Mouse (Mus musculus) kidney, postnatal 36 days (tissue): Measurements from ENCODE around the gene Ckap5.

Experiments used
- DNase-seq, 2 experiments: peaks; one replicate each; pipeline ENCODE4 v3.0.0; 2021 to 2022; ENCODE audit warnings: mixed read lengths in 2 of 2

Ckap5 gene

GRCm38 (mm10) chr2:91628171-91628570, 101.6 kb downstream of the Ckap5 start:
- no peak for DNase-seq

- DNase-seq, result no peak
Observed at GRCm38 (mm10) chr2:91629682-91630081, 103.1 kb downstream of the Ckap5 start.

DNA sequence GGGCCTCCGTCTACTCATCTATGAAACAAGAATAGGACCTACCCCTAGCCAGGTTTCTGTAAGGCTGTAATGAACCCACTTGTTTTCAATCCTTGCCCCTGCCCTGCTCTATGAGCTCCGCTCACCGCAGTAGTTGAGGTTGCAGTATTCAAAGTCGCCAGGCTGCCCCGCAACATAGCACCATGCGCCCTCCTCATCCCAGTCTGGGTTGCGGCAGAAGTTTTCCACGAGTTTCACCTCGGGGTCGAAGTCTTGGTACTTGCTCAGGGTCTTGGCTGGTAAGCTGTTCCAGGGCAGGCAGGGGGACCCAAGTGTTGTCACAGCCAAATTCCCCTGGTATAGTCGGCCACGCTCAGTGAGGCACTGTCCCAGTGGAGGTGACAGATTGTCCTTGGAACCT, 103.8 kb downstream of the Ckap5 start:
- DNase-seq, result no peak

DNA sequence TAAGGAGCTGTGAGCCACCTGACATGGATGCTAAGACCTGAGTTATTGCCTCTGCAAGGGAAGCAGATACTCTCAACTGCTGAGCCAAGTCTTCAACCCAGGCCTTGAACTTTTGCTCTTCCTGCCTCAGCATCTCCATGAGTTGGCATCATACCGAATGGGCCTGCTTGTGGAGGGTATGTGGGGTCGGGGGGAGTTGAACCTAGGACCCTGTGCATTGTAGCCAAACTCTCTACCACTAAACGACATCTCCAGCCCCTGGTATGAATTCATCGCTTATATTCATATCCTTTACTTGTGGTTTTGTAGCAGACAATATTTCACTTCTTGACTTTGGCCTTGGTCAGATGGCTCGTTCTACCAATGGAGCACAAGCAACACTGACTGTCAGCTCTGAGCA, 105.3 kb downstream of the Ckap5 start:
- no peak for DNase-seq

DNA sequence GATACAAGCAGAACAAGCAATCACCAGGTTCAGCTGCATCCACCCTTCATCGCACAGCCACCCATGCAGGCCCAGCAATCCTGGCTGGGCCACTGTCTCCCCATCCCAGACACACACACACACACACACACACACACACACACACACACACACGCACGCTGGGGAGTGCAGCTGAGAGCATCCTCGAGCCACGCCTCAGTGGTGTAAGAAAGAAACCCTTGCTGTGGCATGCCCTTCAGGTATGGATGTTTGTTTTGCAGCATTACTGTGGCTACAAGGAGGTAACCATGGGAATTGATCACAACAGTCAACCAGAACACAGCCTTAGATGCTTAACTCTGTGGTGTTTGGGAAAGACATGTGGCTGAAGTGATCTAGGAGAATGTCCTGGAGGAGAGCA, 105.8 kb downstream of the Ckap5 start:
- DNase-seq, result no peak

- no peak for DNase-seq
Observed at GRCm38 (mm10) chr2:91633334-91633977, 106.9 kb downstream of the Ckap5 start.

- no peak for DNase-seq
Observed at GRCm38 (mm10) chr2:91634841-91635240, 108.3 kb downstream of the Ckap5 start.

- DNase-seq, result no peak
Observed at GRCm38 (mm10) chr2:91635486-91635885, 108.9 kb downstream of the Ckap5 start.

- no peak for DNase-seq
Observed at GRCm38 (mm10) chr2:91636229-91636628, 109.7 kb downstream of the Ckap5 start, which contains the start of gene F2. Gene F2, minus strand, starts transcription at chr2:91636414.

DNA sequence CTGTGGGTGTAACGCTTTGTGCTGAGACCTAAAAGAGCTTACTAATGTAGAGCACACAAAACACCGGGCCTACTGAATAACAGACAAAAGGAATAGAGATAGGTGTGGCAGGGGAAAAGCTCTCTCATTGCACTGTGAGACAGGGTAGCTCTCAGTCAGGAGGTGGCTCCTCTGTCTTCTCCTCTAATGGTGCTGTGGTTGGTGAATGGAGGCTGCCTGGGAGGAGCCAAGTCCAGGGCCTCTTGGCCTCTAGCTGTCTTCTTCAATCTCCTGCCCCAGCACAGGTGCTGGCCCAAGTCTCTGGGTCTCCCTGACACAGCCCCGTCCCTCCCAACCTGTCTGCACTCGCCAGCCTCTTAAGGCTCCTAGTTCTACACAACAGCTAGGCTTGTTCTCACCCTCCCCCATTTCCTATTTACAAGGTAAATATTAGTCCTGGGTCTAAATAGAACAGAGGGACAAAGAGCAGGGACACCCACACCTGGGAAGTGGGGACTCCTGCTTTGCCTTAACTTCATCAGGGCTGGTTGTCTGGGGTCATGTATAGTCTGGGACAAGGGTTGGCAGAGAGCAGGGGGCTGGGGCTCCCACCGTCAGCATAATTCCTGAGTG, 110.3 kb downstream of the Ckap5 start:
- DNase-seq, result no peak

DNA sequence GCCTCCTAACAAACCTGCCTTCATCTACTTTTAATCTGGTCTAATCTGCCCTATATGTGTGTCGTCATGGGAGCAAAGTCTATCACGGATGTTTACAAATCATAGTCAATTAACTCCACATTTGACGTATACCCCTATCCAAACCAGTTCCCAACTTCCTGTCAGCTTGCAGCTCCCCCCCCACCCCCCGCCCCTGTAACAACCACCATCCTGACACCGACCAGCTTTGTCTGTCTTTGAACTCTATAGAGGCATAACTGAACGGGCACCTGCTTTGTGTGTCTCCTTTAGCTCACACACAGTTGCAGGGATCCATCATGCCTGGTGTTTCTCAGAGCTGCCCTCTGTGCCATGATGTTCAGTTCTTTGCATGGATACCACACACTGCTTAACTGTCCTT, 112.4 kb downstream of the Ckap5 start:
- DNase-seq, result no peak

- DNase-seq, result no peak
Observed at GRCm38 (mm10) chr2:91642825-91643415, 116.4 kb downstream of the Ckap5 start.

- no peak for DNase-seq
Observed at GRCm38 (mm10) chr2:91644021-91644420, 117.5 kb downstream of the Ckap5 start.

- no peak for DNase-seq
Observed at GRCm38 (mm10) chr2:91645354-91645753, 118.8 kb downstream of the Ckap5 start.

DNA sequence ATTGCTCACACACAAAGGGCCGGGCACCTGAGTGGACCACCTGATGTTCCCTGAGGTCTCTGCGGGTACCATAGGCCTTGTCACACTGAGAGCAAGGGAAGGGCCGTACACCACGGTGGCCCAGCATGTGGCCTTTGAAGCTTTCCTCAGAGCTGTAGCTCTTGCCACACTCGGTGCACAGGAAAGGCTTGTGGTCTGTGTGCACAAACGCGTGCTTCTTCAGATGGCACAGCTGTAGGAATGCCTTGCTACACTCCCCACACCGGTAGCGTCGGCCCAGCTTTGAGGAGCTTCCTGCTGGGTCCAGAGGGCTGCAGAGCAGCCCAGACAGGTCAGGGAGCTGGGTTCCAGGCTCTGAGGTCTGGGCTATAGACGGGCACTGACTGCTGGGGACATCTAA, 119.2 kb downstream of the Ckap5 start:
- DNase-seq, result no peak

- DNase-seq, result peak; percentile 61 to 85
Observed at GRCm38 (mm10) chr2:91646733-91647132, 120.2 kb downstream of the Ckap5 start.

DNA sequence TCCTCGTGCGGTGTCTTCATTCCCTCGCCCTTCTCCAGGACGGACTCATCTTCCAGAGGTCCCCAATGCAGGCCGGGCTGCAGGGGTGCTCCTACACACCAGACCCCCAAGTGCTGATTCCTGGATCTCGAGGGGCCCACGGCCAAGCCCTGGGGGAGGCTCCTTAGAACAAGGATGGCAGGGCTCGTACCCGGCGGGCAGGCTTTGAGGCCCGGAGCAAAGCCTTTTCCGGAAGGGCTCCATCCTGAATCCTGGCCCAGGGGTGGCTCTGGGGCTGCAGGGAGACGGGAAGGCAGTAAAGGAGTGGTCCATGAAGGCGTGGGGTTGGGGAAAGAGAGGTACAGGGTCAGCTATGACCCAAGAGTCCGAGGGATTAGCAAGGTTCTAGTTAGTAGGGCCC, 122.6 kb downstream of the Ckap5 start:
- DNase-seq, result no peak

DNA sequence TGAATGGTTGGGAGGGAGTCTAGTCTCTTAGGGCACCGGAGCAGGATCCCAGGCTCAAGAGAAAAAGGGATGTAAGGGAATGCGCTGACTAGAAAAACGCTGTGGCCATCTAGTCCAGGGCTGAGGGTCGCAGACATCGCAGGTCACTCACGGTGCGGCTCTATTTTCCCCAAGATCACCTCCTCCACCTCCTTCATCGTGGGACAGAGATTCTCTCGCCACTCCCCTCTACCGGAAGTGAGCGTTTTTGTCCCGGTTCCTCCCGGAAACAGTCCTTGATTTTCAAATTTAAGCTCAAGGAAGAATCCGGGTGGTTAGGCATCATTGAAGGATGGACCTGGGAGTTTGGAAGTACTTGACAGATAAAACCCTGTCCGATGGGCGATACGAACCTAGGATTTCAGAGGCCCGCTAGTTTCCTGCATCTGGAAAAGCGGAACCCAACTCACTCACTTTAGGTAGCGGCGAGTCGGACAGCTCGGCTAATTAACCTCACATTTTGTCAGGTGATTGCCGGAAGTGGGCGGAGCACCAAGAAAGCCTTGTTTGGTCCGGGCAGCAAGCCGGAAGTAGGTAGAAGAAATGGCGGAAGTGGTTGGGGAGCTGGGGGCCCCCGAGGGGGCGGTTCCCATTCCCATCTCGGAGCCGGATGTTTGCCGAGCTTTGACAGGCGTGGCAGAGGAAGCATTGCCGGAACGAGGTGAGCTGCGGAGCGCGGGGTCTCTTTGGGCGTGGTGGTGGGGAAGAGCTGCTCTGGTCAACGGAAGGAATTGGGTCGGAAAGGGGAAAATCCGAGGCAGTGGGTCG, 123.2 kb downstream of the Ckap5 start, which contains the start of the genes Zfp408 and Arhgap1:
TSS of gene Zfp408 (minus strand) at position 239 of the 807 bp plus-strand sequence.
TSS of gene Arhgap1 (plus strand) at position 308 of the 807 bp plus-strand sequence.
- DNase-seq, result peak; percentile 99

GRCm38 (mm10) chr2:91650360-91650995, 123.9 kb downstream of the Ckap5 start:
- peak; percentile 23 to 35 for DNase-seq

DNA sequence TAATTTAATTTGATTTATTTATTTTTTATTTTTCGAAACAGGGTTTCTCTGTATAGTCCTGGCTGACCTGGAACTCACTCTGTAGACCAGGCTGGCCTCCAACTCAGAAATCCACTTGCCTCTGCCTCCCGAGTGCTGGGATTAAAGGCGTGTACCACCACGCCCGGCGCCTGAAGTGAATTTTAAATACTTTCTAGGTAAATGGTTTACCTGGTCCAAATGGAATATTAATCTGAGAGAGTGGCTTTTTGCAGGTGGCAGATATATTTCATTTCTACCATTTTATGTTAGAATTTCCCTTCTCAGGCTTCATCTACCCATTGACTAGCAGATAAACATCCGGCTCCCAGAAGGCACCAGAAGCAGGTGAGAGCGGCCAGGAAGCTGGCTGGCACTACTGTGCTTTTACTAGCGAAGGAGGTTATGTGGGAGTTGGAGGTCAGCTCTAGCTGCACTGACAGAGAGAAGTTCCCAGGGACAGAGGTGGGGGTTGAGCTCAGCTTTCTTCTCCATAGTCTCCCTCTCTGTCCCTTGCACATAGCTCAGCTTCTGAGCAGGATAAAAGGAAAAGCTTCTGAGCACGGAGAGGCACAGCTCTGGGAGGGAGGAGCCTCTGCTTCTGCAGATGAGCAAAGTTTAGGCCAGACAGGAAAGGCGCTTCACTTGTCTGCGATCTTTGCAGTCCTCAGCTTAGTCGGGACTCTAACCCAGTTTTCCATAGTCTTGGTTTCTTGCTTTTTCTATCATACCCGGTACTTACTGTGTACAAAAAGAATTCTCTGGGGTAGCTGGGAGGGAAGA, 125.1 kb downstream of the Ckap5 start:
- peak; percentile 46 to 56 for DNase-seq

DNA sequence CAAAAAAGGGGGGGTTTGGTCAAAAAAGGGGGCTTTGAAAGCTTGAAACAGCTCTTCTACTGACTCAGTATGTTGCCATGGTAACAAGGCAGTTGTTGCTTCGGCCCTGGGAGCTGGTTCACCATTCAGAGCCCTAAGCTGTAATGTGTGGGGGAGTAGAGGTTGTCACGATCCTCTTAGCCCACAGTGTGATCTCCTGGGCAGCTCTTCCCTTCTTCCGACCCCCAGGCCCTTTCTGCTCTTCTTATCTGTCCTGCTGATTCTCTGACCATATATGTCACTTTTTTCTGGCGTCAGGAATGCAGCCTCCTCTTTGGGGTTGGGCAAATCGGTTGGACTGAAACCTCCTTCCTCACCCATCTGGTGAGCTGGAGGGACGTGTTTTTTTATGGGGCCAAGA, 126.3 kb downstream of the Ckap5 start:
- no peak for DNase-seq

DNA sequence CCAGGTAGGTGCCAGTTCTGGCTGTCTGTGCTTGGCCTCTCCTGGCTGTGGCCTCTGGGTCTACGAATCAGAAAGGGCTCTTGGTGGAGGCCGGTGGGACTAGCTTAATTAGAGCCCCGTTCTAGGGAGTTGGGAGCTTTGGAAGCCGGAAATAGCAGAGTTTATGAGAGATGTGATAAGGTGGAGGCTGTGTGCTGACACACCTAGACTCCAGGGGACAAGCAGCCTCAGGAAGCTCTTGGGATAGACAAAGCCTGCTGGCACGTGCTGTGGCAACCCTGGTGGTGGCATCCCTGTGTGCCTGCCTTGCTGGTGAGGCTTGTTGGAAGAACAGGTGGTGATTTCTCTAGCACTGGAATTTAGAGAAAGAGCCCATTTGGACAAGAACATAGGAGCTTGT, 128.8 kb downstream of the Ckap5 start:
- no peak for DNase-seq
